Mouse (Mus musculus) ES-E14 (cell line): ENCODE measurements at regions not wholly inside any gene's neighbourhood (a gene's known extent, or its start where the extent isn't known, plus 50 kb on each side); places are given as distances from the start of the nearest gene placed in this dataset.

Source experiments
- DNase-seq: peaks from one replicate; pipeline ENCODE4 v3.0.0-alpha.2; 2013; ENCODE audit warnings: low read depth, low spot score
- H3K27ac ChIP-seq: 2 replicates; pipeline ENCODE4 v1.5.1; 2012; ENCODE audit warnings: low read depth, mild to moderate bottlenecking, low read length, moderate library complexity, mixed read lengths; ENCODE audit not compliant: poor library complexity, insufficient read depth, severe bottlenecking
- H3K36me3 ChIP-seq: 2 replicates; pipeline ENCODE4 v1.6.1; 2012; ENCODE audit warnings: mild to moderate bottlenecking, low read length, moderate library complexity, mixed read lengths; ENCODE audit not compliant: control insufficient read depth, poor library complexity, insufficient read depth, severe bottlenecking
- H3K4me1 ChIP-seq, 2 experiments: fragments of 150-350 bp in 1 of 2; sonication (generic) in 1 of 2; 2 replicates each; pipeline ENCODE4 v1.6.1; 2012; ENCODE audit warnings: low read length in 2 of 2, mild to moderate bottlenecking in 1 of 2, mixed read lengths in 1 of 2; ENCODE audit not compliant: control insufficient read depth in 2 of 2, insufficient read depth in 2 of 2, poor library complexity in 1 of 2
- H3K4me3 ChIP-seq, 2 experiments: fragments of 150-350 bp in 1 of 2; sonication (generic) in 1 of 2; 2 replicates each; pipeline ENCODE4 v1.5.1; 2012; ENCODE audit warnings: low read length in 2 of 2, low read depth in 1 of 2, mild to moderate bottlenecking in 1 of 2, mixed read lengths in 1 of 2; ENCODE audit not compliant: insufficient read depth in 1 of 2, poor library complexity in 1 of 2, severe bottlenecking in 1 of 2
- H3K9ac ChIP-seq: 2 replicates; pipeline ENCODE4 v1.6.1; 2012; ENCODE audit warnings: low read depth, mild to moderate bottlenecking, low read length, mixed read lengths; ENCODE audit not compliant: poor library complexity, insufficient read depth, severe bottlenecking
- H3K9me3 ChIP-seq: fragments of 150-350 bp; sonication (generic); 2 replicates; pipeline ENCODE4 v1.6.1; 2012; ENCODE audit warnings: low read depth, mild to moderate bottlenecking, low read length; ENCODE audit not compliant: control insufficient read depth, insufficient read depth
- CHD2 ChIP-seq: IDR thresholded peaks from 2 replicates; pipeline ENCODE4 v1.6.1; 2014; ENCODE audit warnings: mild to moderate bottlenecking, low read depth, low read length, inconsistent platforms
- HCFC1 ChIP-seq: IDR thresholded peaks from 2 replicates; pipeline ENCODE4 v1.6.1; 2012; ENCODE audit warnings: low read length, inconsistent platforms, borderline replicate concordance; ENCODE audit not compliant: insufficient read depth
- MAFK ChIP-seq: IDR thresholded peaks from 2 replicates; pipeline ENCODE4 v1.6.1; 2014; ENCODE audit warnings: mild to moderate bottlenecking, low read depth, low read length, inconsistent platforms; ENCODE audit not compliant: insufficient read depth
- ZC3H11A ChIP-seq: IDR thresholded peaks from 2 replicates; pipeline ENCODE4 v1.6.1; 2012; ENCODE audit warnings: low read depth, mild to moderate bottlenecking, inconsistent platforms, low read length, borderline replicate concordance
- ZNF384 ChIP-seq: IDR thresholded peaks from 2 replicates; pipeline ENCODE4 v1.6.1; 2012; ENCODE audit warnings: low read depth, low read length, inconsistent platforms
- in situ Hi-C, 2 experiments: fragments of 600-800 bp; cut with MboI; formaldehyde crosslinking; loops; one replicate each; pipeline ENCODE4 v1.15.1; 2025; ENCODE audit warnings: low sequenced_read_pairs in 2 of 2, inconsistent platforms in 1 of 2; ENCODE audit not compliant: unreplicated experiment in 2 of 2

DNA sequence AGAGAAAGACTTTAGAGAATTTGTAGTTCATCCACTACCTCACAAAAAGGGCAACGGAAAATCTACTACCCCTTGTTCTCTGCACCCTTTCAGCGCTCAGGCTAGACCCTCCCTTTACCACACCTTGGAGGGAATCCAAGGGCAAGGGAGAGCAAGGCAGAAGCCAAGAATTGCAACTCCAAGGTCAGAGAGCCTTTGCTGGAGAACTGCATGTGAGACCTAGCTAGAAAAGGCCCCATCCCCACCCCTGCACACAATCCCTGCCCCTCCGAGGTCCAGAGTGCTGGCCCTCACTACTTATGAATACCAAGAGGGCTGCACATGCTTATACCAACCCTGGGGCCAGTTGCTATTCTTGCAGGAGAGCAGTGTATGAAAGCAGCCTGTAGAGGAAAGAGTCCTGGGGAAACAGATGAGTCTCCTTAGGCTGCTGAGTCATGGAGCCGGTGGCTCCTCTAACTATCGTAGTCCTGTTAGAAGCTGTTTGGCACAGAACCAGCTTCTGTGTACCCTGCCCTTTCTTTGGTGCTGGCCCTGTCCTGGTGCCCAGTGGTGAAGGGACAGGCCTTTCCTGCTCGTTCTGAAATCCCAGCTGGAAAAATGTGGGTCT lies 577.5 kb upstream of the Mki67 start:
- H3K27ac ChIP-seq = no peak overlapping the region

GRCm38 (mm10) chr7:136294445-136294844 lies 578.3 kb upstream of the Mki67 start:
- Histone ChIP-seq H3K36me3 (no peaks in the 10 kb centered on the region), H3K4me3 (no peak overlapping the region), H3K9ac (no peak overlapping the region), H3K4me1 (no peaks in the 10 kb centered on the region), H3K27ac (no peak overlapping the region), H3K9me3 (no peaks in the 10 kb centered on the region)
- in situ Hi-C loops = no loop called here
- peak; percentile 38 for DNase-seq
- peak; percentile 26; the same call in 1 of the 2 replicates for TF ChIP-seq ZC3H11A
- no peak for TF ChIP-seq ZNF384

More for the DNA sequence above, 577.5 kb upstream of the Mki67 start:
- in situ Hi-C loops = no loop called here
- Histone ChIP-seq H3K9ac (no peak overlapping the region), H3K4me1 (no peaks in the 10 kb centered on the region), H3K9me3 (no peaks in the 10 kb centered on the region), H3K4me3 (no peak overlapping the region), H3K36me3 (no peaks in the 10 kb centered on the region)
- DNase-seq = no peak
- TF ChIP-seq ZNF384 (no peak), HCFC1 (no peak), ZC3H11A (no peak), CHD2 (no peak), MAFK (no peak)

DNA sequence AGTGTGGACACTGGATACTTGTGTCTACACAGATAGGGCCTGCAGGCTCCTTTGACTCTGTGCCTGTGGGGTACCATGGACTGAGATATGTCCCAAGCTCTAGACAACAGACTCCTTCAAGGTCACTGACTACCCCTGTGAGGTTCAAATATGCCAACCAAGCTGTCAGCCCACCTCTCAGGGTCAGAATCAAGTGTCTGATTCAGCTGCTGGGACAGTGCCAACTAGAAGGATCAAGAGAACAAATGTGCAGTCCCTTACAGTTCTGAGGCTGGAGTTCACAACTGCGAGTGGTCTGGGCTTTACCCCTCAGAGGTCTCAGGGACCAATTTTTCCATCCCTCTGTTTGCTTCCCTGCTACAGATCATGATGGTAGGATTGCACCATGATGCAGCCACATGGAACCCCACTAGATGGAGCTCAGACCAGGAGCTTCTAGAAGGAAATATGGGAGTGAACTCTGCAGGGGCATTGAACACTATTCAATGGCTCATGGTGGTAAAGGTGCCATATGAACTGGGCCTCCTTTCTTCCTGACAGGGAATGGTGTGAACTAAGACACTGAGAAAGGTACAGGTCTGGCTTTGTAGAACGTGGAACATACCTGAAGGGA lies 581.8 kb upstream of the Mki67 start:
- H3K36me3 ChIP-seq = no peaks in the 10 kb centered on the region
- H3K4me3 ChIP-seq = no peak overlapping the region
- no peak overlapping the region for H3K27ac ChIP-seq
- H3K9me3 ChIP-seq = no peaks in the 10 kb centered on the region
- TF ChIP-seq CHD2 (no peak), ZC3H11A (no peak), HCFC1 (no peak), MAFK (no peak), ZNF384 (no peak)
- no peak for DNase-seq
- in situ Hi-C loops = no loop called here
- H3K4me1 ChIP-seq = no peaks in the 10 kb centered on the region
- H3K9ac ChIP-seq = no peak overlapping the region

DNA sequence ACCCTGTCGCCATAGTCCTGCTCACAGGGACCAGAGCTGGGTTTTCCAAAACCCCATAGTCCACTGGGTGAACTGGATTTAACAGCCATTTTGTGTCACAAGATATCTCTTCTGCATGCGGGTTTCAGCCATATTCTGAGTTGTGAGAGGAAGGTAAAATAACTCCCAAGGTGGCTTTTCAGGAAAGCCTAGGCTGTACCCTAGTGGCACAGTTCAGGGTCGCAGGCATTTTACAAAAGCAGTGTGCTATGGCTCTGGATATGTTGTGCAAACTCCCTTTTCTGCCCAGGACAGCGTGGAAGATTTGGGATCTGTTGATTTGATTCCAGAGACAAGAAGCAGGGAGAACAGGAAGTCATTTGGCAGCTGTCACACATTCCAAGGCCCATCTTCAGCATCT lies 588.3 kb upstream of the Mgmt start:
- H3K36me3 ChIP-seq = no peaks in the 10 kb centered on the region
- in situ Hi-C loops = no loop called here
- no peak for DNase-seq
- no peaks in the 10 kb centered on the region for H3K9me3 ChIP-seq
- no peak overlapping the region for H3K4me3 ChIP-seq
- TF ChIP-seq ZC3H11A (no peak), ZNF384 (no peak), HCFC1 (no peak), MAFK (no peak), CHD2 (no peak)
- no peaks in the 10 kb centered on the region for H3K4me1 ChIP-seq
- no peak overlapping the region for H3K9ac ChIP-seq
- no peak overlapping the region for H3K27ac ChIP-seq

GRCm38 (mm10) chr7:136308765-136309164 lies 585.6 kb upstream of the Mgmt start:
- in situ Hi-C loops = no loop called here
- H3K27ac ChIP-seq = no peak overlapping the region
- no peaks in the 10 kb centered on the region for H3K9me3 ChIP-seq
- TF ChIP-seq ZC3H11A = no peak
- TF ChIP-seq CHD2 = no peak
- TF ChIP-seq MAFK = no peak
- no peak for TF ChIP-seq ZNF384
- TF ChIP-seq HCFC1 = no peak
- no peak overlapping the region for H3K4me3 ChIP-seq
- H3K36me3 ChIP-seq = no peaks in the 10 kb centered on the region
- H3K9ac ChIP-seq = no peak overlapping the region
- no peaks in the 10 kb centered on the region for H3K4me1 ChIP-seq
- no peak for DNase-seq
